Mouse (Mus musculus) left cerebral cortex, adult 9 months (tissue): Measurements from ENCODE around the gene Fhad1.
"Not testable (repeated sequence)": the region's sequence is repeated elsewhere in the genome, so short reads cannot be mapped to it uniquely, and the experiment has no call there.

ENCODE experiments used
- DNase-seq, 2 experiments: peaks; one replicate each; pipeline ENCODE4 v3.0.0; 2022; ENCODE audit warnings: low spot score in 2 of 2

The Fhad1 gene

DNA sequence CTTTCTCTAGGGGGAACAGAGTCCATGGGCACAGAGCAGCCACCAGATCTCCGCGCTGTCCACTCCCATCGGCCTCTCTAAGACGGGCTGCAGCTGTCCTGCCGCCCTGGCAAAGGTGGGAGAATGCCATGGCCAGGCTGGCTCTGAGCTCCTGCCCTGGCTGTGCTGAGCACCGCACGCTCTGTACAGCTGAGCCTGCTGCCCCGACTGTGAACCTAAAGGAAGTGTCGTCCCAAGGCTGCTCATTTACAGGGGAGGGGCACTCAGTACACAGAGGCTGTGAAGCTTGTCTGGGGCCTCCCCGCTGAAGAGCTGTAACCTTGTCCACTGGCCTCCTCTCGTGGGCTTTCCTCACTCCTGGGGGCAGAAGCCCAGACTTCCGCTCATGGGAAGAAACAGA, 29.6 kb upstream of the Fhad1 start:
- DNase-seq, result no peak

DNA sequence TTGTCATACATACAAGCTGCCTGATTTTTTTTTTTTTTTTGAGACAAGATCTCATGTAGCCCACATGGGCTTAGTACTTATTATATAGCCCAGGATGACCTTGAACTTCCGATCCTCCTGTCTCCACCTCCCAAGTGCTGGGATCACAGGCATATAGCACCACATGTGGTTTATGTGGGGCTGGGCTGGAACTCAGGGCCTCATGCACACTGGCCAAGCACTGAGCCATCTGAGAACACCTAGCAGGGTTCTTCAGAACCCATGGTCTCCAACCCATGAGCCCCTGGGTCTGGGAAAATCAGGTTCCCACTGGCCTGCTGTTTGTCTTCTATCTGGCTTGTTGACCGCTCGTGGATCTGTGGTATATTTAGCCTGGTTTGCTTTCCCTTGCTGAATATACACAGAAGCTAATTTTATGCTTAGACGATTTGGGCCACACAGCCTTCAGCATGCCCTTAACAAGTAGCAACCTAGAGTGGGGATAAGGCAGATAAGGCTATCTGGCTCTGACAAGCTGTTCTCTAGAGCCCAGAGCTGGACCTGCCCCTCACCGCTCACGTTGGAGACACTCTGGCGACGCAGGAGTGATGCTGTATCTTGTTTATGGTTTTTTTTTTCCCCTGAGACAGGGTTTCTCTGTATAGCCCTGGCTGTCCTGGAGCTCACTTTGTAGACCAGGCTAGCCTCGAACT, 24.9 kb upstream of the Fhad1 start:
- no peak for DNase-seq

DNA sequence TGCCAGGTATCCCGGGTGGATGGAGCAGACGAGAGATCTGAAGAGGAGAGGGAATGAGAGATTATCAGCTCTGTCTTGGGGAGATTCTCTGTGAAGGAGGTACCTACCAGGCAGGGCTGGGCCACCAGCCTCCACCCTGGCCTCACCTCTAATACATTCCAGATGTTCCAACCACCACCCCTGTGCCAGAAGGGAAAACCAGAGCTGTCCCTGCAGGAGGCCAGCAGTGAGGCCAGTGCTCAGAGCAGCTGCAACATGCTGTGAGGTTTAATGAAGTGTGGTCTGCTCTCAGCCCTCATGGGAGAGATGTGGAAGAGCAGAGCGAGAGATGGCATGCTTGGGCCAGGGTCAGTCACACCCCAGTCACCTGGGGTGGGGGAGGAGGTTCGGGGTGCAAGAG, 23.0 kb upstream of the Fhad1 start:
- no peak for DNase-seq

DNA sequence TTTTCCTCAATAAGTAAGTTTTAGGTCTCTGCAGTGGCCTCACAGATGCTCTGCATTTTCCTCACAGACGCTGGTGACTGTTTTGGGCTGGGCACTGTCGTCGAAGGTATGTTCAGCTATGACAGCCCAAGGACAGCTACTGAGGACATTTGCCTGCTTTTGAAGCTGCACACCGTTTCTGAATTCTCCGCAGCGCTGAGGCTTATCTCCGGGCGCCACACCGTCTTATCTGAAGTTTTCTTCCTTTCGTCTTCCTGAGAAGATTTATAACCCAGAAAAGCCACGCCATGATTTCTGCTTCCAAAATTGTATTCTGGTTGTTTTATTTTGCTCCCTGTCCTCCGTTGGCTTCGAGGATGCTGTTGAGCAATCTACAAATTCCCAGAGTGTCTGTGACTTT, 13.7 kb upstream of the Fhad1 start:
- DNase-seq, result no peak

- no peak for DNase-seq
These were observed 12.1 kb upstream of the Fhad1 start for GRCm38 (mm10) chr4:142026965-142027364.

DNA sequence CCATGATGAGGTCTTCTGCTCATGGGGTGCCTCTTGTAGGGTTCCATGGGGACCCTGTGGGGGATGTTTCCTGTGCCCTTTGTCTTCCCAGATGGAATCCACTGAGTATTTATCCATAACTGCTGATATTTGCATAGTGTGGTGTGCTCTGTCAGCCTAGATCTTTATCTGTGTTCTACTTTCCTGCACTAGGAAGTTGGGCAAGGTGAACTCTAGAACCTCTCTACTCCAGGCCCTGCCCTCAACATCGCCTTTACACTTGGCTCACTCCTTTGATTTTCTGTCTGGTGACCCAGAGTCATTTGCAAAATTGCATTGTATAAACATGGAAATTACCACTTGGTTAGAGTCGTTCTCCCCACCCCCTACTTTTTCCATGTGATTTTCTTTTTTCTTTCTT, 9.7 kb upstream of the Fhad1 start:
- no peak for DNase-seq

GRCm38 (mm10) chr4:142023166-142023565, 8.3 kb upstream of the Fhad1 start:
- DNase-seq, result no peak

- no peak for DNase-seq
These were observed 2.8 kb upstream of the Fhad1 start for GRCm38 (mm10) chr4:142017686-142018085.

DNA sequence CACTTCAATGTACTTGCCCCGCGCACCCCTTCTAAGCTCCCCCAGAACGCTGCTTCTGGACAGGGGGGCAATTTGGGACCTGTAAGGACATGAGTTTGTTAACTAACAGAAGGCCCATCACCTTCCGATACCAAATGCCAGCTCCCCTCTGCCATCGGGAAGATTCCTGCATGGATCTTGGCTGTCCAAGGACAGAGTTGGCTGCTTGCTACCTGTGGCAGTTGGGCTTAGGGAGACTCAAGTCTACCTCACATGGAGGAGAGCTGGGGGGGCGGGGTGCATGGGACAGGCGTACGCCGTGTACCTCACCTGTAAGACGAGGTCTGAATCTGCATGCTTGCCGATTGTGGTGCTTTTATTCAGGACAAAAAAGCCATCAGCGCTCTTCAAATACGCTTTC, 3.6 kb downstream of the Fhad1 start:
- no peak for DNase-seq

GRCm38 (mm10) chr4:142010441-142010840, 4.4 kb downstream of the Fhad1 start:
- no peak for DNase-seq

DNA sequence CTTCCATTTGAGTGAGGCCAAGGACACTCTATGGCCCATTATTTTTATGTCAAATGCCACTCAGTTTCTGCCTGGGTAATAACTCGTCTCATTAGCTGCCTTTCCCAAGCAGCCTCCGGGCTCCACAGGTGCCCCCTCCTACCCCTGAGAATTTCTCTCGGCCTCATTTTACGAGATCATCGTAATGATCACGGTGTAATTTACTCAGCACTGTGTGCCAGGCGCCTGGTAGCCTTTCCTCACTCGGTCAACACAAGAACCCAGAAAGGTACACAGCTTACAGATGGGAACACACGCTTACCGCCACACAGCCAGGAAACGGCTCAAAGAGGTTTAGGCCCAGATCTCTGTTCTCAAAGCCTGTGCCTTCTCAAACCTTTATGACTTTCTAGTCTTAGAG, 6.7 kb downstream of the Fhad1 start:
- no peak for DNase-seq

GRCm38 (mm10) chr4:142000581-142000980, 14.3 kb downstream of the Fhad1 start:
- DNase-seq, result no peak

DNA sequence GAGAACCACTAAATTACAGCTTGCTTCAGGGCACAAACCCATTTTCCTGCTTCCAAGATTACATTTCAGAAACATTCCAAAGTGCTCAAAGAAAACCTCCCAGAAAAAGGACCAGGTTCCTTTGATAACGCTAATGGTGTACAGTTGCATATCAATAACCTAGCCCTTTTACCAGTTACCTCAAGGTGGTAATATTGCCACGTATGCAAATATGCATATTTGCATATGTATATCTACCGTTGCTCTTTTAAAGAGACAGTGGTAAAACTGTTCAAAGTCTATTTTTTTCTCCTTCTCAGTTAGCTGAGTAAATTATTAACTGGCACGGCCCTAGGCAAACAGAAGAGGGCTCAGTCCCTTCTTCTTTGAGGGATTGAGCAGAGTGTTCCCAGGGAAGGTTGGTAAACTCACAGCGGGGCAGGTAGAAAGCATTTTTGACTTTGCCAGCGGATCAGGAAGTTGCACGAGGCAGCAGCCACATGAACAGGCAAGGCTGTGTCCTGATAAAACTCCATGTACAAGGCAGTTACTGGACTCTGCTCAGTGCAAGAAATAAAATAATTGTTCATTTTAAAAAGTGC, 15.3 kb downstream of the Fhad1 start:
- no peak for DNase-seq

- DNase-seq, result no peak
These were observed 16.5 kb downstream of the Fhad1 start for GRCm38 (mm10) chr4:141998282-141998821.

DNA sequence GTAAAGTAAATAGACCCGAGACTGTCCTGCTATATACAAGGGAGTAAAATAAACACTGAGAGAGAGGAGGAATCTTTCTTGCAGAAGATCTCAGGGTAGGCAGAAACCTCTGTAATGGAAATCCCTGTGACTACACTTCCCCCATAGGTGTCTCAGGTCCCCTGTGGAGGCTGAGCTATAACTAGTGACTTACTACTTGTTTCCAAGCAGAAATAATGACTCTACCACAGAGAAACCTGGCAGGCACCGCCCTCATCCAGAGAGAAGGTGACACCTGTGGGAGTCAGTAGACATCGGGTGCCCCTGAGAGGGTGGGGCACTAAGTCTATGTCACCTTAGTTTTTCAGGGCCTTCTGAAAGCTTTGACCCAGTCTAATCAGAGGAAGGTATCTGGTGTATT, 18.0 kb downstream of the Fhad1 start:
- DNase-seq, result no peak

DNA sequence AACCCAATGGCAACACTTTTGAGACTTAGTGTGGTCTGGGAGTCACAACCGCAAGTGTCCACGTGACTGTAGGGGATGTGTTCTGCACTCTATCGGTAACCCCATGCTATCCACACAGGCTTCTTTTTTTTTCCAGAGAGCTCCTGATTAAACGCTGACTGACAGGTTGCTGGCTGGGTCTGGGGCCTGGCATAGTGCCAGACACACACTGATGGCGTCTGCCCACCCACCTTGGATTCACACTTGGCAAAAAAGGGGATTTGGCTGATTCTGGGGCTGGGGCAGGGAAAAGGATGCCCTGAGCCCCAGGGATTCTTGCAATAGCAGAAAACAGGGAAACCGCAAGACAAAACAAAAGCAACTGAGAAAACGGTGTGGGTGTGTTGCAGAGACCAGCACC, 18.8 kb downstream of the Fhad1 start:
- no peak for DNase-seq

DNA sequence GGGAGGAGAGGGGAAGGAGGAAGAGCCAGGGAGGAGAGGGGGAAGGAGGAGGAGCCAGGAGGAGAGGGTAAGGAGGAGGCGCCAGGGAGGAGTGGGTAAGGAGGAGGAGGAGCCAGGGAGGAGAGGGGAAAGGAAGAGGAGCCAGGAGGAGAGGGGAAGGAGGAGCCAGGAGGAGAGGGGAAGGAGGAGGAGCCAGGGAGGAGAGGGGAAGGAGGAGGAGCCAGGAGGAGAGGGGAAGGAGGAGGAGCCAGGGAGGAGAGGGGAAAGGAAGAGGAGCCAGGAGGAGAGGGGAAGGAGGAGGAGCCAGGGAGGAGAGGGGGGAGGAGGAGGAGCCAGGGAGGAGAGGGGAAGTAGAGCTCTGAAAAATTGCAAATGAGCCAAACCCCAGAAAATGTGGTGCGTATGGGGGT, 20.8 kb downstream of the Fhad1 start:
- DNase-seq, result not testable (repeated sequence)

- no peak for DNase-seq
These were observed 21.4 kb downstream of the Fhad1 start for GRCm38 (mm10) chr4:141993347-141994061.

- no peak for DNase-seq
These were observed 22.2 kb downstream of the Fhad1 start for GRCm38 (mm10) chr4:141992530-141993204.

DNA sequence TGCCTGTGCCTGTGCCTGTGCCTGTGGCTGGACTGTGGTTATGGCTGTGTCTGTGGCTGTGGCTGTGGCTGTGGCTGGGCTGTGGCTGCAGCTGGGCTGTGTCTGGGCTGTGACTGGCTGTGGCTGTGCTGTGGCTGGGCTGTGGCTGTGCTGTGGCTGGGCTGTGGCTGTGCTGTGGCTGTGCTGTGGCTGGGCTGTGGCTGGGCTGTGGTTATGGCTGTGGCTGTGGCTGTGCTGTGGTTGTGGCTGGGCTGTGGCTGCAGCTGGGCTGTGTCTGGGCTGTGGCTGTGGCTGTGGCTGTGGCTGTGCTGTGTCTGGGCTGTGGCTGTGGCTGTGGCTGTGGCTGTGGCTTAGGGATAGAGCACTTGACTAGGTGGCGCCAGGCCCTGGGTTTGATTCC, 26.7 kb downstream of the Fhad1 start:
- no peak for DNase-seq

DNA sequence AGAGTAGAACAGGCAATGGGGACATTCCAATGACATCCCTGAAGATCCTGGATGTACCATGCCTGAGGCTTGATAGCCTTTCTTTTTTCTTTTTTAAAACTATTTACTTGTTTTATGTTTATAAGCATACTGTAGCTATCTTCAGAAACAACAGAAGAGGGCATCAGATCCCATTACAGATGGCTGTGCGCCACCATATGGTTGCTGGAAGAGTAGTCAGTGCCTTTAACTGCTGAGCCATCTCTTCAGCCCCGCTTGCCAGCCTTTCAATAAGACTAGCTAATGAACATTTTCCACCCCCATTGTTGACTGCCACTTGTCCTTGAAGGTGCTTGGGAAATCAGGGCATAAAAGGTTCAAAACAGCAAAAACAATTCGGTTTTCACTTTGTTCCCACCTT, 31.2 kb downstream of the Fhad1 start:
- peak in 1 of 2 experiments; percentile 44 for DNase-seq

- DNase-seq, result no peak
These were observed 33.4 kb downstream of the Fhad1 start for GRCm38 (mm10) chr4:141981475-141981874.
